Mouse (Mus musculus) v-Abl transformed pro-B cells (cell line): Measurements from ENCODE around the gene Tfpt.
"Not testable (repeated sequence)": the region's sequence is repeated elsewhere in the genome, so short reads cannot be mapped to it uniquely, and the experiment has no call there.

Source experiments
- in situ Hi-C, 2 experiments: fragments of 400-800 bp; cut with MboI; formaldehyde crosslinking; loops; one replicate each; pipeline ENCODE4 v1.15.1; 2025; ENCODE audit not compliant: unreplicated experiment in 2 of 2

Tfpt gene

DNA sequence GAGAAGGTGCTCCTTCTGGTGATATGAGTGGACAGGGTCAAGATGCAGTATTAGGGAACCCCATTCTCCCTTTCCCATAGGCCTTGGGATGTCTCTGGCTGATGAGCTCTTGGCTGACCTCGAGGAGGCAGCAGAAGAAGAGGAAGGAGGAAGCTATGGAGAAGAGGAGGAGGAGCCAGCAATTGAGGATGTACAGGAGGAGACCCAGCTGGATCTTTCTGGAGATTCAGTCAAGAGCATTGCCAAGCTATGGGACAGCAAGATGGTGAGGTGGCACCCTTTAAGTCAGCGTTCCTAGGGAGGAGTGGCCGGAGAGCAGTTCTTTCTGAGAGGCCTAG is 718 bp upstream of the Tfpt start:
- in situ Hi-C loops = no loop called here

- in situ Hi-C loops = loop anchor here in 1 of 2 experiments (5.0 kb wide), 1 partner anchor 68 kb away; no protein-coding TSS in a partner anchor
Observed at GRCm38 (mm10) chr7:3629030-3629429, 699 bp downstream of the Tfpt start.

- in situ Hi-C loops = loop anchor here (5.0 to 10.0 kb wide), 3 partner anchors 520 to 907 kb away; partner anchors contain the start of genes Leng8 (in 2 of the 2), Rdh13 (in 1 of the 2) and Tnni3 (in 1 of the 2)
Observed at GRCm38 (mm10) chr7:3617242-3617995, 12.3 kb downstream of the Tfpt start, which contains the start of gene Ndufa3. Ndufa3 (plus strand) TSS chr7:3617373.

DNA sequence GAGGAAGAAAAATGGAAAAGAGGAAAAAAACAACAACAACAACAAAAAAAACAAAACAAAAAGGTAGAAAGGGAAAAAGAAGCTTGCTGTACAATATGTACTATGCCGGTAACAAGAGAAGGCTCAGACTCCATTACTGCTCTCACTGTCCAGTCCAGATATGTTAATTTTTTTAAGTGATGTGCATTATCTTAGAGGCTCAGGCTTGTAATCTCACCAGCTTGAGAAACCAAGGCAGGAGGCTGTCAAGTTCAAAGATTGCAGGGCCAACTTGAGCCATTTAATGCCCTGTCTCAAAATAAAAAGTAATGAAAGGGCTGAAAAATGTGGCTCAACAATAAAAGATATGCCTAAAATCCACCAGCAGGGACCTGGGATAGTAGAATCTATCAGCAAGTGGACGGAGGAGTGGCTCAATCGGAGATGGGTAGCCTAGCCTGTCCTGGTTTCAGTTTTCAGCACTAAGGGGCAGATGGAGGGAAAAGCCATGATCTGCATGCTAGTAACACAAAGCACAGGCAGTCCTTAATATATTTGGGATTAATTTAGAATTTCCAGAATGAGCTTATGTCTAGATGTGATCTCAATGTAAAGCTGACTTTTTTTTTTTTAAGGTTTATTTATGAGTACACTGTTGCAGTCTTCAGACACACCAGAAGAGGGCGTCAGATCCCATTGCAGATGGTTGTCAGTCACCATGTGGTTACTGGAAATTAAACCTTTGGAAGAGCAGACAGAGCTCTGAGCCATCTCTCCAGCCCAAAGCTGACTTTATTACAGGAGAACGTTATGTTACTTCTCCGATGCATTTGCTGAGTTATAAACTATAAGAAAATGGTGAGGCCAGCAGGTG is 13.1 kb downstream of the Tfpt start:
- in situ Hi-C loops = loop anchor here (5.0 to 10.0 kb wide), 3 partner anchors 521 to 908 kb away; partner anchors contain the start of genes Leng8 (in 2 of the 2), Rdh13 (in 1 of the 2) and Tnni3 (in 1 of the 2)

- in situ Hi-C loops = loop anchor here (5.0 to 10.0 kb wide), 3 partner anchors 521 to 909 kb away; partner anchors contain the start of genes Leng8 (in 2 of the 2), Rdh13 (in 1 of the 2) and Tnni3 (in 1 of the 2)
Observed at GRCm38 (mm10) chr7:3616057-3616388, 13.7 kb downstream of the Tfpt start, which contains the start of gene Oscar. Oscar (minus strand) TSS chr7:3616157.

GRCm38 (mm10) chr7:3614021-3614420 is 15.7 kb downstream of the Tfpt start:
- in situ Hi-C loops = loop anchor here (5.0 to 10.0 kb wide), 3 partner anchors 831 to 911 kb away; partner anchors contain the start of genes Rdh13 (in 1 of the 2) and Tnni3 (in 1 of the 2)

- in situ Hi-C loops = loop anchor here (5.0 to 10.0 kb wide), 3 partner anchors 834 to 914 kb away; partner anchors contain the start of genes Rdh13 (in 1 of the 2) and Tnni3 (in 1 of the 2)
Observed at GRCm38 (mm10) chr7:3611006-3611405, 18.7 kb downstream of the Tfpt start.

DNA sequence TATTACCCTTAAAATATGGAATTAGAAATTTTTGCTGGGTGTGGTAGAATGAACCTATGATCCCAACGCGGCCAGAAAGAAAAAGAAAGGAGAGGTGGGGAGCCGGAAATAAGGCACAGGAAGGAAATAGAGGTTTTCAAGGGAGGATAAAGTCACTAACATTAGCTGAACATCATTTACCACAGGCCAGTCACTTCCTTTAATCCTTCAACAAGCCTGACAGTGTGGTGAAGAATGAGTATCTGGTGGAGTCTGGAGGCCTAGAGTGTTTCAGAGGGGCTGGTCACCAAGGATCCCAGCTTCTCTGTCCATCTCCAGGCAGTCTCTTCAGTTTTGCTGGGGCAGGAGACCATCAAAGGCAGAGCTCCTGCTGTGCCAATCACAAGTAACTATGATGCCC is 19.3 kb downstream of the Tfpt start:
- in situ Hi-C loops = loop anchor here (5.0 to 10.0 kb wide), 3 partner anchors 834 to 914 kb away; partner anchors contain the start of genes Rdh13 (in 1 of the 2) and Tnni3 (in 1 of the 2)

- in situ Hi-C loops = loop anchor here in 1 of 2 experiments (5.0 kb wide), 1 partner anchor 828 kb away; no protein-coding TSS in a partner anchor
Observed at GRCm38 (mm10) chr7:3609082-3609481, 20.6 kb downstream of the Tfpt start.

DNA sequence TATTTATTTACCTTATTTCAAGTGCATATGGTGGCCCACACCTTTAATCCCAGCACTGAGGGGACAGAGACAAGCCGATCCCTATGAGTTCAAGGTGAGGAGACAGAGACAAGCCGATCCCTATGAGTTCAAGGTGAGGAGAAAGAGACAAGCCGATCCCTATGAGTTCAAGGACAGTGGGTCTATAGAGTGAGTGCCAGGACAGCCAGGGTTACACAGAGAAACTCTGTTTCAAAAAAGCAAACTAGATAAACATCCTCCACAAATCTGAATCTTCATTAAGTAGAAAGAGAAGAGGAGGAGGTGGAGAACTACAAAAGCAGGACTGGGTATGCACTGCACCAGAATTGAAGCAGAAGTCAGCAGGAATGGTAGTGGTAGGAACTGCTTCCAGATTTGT is 21.1 kb downstream of the Tfpt start:
- in situ Hi-C loops = loop anchor here in 1 of 2 experiments (5.0 kb wide), 1 partner anchor 829 kb away; no protein-coding TSS in a partner anchor

DNA sequence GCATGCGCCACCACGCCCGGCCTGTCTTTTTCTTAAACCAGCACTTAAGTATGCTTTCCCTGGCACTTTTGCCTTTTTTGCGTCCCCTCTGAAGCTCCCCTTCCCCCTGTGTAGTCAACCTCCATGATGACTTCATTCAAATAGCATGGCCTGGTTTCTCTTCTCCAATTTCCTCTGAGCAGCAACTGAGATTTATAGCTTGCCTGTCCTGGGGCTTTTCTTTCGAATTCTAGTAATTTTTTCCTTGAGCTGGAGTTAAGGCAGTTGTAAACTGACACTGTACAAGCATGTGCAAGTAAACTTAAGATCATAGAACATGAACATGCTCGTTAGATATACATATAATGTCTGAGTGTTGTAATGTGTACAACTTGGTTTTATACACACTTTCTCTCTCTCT is 22.3 kb downstream of the Tfpt start:
- in situ Hi-C loops = loop anchor here in 1 of 2 experiments (5.0 kb wide), 1 partner anchor 830 kb away; no protein-coding TSS in a partner anchor

DNA sequence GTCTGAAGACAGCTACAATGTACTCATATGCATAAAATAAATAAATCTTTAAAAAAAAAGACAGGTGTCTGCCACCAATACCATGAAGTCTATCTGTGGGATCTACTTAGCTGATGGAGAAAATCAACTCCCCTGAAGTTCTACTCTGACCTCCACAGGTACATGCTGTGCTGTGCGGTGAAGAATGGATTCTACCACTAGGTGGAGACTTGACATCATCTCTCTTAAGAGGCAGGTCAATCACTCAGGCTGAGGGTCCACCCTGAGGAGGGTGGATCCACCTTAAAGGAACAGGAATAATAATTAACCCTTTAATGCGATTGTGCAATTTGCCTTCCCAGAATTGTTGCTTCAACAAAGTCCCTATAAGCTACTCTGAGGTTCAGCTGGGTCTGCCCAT is 22.9 kb downstream of the Tfpt start:
- in situ Hi-C loops = loop anchor here in 1 of 2 experiments (5.0 kb wide), 1 partner anchor 831 kb away; no protein-coding TSS in a partner anchor

GRCm38 (mm10) chr7:3601119-3601518 is 28.6 kb downstream of the Tfpt start:
- in situ Hi-C loops = no loop called here

DNA sequence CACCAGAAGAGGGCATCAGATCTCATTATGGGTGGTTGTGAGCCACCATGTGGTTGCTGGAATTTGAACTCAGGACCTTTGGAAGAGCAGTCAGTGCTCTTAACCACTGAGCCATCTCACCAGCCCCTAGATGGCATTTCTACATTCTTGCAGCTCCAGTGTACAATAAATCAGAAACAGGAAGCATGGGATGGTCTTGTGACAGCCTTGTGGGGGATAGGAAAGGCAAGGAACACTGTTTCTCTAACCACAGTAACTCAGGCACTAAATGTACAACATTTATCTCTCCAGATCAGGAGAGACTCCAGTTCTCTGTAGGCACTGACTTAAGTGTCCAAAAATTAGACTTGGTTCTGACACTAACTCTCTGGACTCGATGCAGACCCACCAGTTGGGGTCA is 32.0 kb downstream of the Tfpt start:
- in situ Hi-C loops = not testable (repeated sequence)

GRCm38 (mm10) chr7:3595146-3595545 is 34.6 kb downstream of the Tfpt start:
- in situ Hi-C loops = no loop called here

GRCm38 (mm10) chr7:3594686-3595085 is 35.0 kb downstream of the Tfpt start:
- in situ Hi-C loops = no loop called here

GRCm38 (mm10) chr7:3593855-3594254 is 35.9 kb downstream of the Tfpt start:
- in situ Hi-C loops = no loop called here

- in situ Hi-C loops = no loop called here
Observed at GRCm38 (mm10) chr7:3591534-3591933, 38.2 kb downstream of the Tfpt start.

- in situ Hi-C loops = no loop called here
Observed at GRCm38 (mm10) chr7:3590550-3590949, 39.2 kb downstream of the Tfpt start.

DNA sequence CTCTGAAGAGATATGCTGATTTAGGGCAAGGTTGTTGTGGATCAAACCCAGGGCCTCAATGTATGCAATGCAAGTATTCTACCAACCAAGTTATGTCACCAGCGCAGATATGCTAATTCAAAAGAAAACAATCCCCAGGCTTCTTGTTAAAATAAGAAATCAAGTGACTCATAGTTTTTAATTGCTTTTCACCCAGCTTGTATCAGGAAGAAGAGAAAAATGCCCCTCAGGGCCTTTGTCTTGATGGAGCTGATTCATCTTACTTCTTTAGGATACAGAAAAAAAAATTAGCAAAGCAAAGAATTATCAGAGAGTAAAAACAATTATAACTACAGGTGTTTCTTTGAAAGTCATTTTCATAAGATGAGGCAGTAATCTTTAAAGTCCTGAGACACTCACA is 42.4 kb downstream of the Tfpt start:
- in situ Hi-C loops = no loop called here

- in situ Hi-C loops = no loop called here
Observed at GRCm38 (mm10) chr7:3586255-3586654, 43.5 kb downstream of the Tfpt start.
